Mouse (Mus musculus) layer of hippocampus, postnatal 14 days (tissue): ENCODE measurements around the gene Prok1. TPM values are rescaled to one million over a fixed set of nuclear protein-coding genes. Genes with fewer than 3 reads are reported as not detected.

Source experiments
- DNase-seq, 2 experiments: peaks; one replicate each; pipeline ENCODE4 v3.0.0; 2021 to 2022; ENCODE audit warnings: low spot score in 2 of 2, mixed read lengths in 1 of 2
- total RNA-seq, 2 experiments: library from RNA; stranded (reverse); gene quantifications; 2 replicates each; pipeline ENCODE4 v1.2.3; 2021

The Prok1 gene
- total RNA-seq, 2 experiments from 2014 or later = not detected

DNA sequence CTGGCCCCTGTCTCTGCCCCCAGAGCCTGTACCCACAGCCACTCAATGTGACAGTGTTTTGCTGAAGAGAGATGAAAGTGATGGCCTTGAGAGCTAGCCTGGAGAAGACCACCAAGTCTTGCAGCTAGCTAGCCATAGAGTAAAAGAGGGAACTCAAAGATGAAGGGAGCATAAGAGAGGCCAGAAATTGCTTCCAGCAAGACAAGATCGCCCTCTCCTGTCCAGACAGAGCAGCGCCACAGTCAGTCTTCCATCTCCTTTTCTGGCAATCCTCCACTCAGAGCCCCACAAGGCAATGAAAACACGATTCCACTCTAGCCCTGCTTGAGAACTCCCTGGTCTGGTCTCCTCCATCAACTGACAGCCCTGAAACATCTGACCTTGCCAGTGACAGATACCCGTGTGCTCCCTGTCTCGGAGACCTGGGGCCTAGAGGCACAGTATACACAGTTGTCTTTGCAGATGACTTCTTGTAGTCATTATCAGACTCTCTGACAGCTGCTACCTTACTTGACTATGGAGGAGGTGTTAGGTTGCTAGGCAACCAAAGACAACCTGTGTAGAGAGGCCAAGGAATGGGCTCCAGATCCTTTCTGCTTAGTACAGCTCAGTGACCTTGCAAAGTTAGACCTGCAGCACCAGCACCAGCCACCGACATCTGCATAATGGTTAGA lies 51.1 kb downstream of the Prok1 start:
- DNase-seq = peak; percentile 70 to 88

DNA sequence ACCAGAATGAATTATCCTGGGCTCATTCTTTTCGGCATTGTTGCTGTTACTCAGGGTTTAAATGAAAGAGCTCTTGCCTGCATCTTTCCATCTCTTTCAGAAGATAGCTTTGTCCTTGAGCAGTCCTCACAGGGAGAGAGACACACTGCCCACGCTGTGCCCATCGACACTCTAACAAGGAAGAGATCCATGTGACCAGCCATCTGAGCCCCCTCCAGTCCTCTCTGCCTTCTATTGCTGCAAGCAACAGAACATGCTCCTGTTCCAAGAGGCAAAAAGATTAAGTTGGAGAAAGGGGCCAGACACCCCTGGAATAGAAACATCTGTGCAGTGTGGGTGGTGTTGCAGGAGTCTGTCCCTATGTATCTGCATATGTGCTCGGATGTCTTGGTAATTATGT lies 52.5 kb downstream of the Prok1 start:
- no peak for DNase-seq

DNA sequence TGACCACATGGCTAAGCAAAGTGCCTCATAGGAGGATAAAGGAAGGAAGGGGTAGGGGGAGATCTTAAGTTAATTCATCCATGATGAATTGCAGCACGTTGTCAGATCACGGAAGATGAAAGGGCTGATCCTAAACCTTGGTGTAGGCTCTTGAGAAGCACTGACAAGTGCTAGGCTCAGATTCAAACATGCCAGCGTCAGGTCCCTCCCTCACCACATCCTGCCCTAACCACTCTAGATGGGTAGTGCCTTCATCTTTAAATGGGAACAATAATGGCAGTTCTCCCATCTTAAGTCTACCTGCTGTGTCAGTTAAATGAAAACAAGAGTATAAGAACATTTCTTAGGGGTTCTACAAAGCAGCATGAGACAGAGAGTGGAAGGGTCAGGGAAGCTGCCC lies 53.9 kb downstream of the Prok1 start:
- no peak for DNase-seq

DNA sequence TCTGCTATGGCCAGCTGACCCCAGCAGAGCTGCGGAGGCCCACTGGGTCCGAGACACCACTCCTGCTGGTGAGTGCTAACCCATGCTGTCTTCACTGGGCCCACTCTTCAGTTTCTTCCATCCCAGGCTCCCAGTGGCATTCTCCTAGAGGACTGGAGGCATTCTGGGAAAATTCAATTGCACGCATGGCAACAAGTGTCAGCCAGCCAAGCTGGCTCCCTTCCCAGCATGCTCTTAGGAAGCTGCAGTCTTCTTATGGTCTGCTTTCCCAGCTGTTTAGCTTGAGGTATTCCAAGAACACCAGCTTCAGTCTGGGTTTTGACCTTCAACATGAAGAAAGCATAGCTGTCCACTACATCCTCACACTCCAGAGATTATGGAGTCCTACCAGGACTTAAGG lies 56.3 kb downstream of the Prok1 start:
- DNase-seq = no peak

Other genes starting within 250 kb of the Prok1 start
- gene Kcna3, start 203.5 kb downstream of the Prok1 start, total RNA-seq = 10 to 100 TPM; 13.8 to 17.1 TPM
- gene Kcna2, start 138.6 kb downstream of the Prok1 start, total RNA-seq = 10 to 100 TPM; 76.1 to 82.3 TPM
- gene Kcna10, start 56.7 kb downstream of the Prok1 start, total RNA-seq = not detected
- gene Cym, start 18.0 kb downstream of the Prok1 start, total RNA-seq = not detected
- gene A630076J17Rik, start 9.1 kb downstream of the Prok1 start, total RNA-seq = not detected
- gene Lamtor5, start 39.2 kb upstream of the Prok1 start, total RNA-seq = 10 to 100 TPM; 61.1 to 62.6 TPM
- gene Slc16a4, start 51.5 kb upstream of the Prok1 start, total RNA-seq = 1 to 10 TPM; 2.6 to 3.5 TPM
- 10 to 100 TPM; 23.8 to 24.9 TPM for gene Rbm15, start 94.0 kb upstream of the Prok1 start, total RNA-seq
- 10 to 100 TPM; 33.1 to 35.8 TPM for gene Kcnc4, start 219.8 kb upstream of the Prok1 start, total RNA-seq